Mouse (Mus musculus) brain, embryonic 14.5 days (tissue): ENCODE measurements around the gene Ptpro.

Experiments used
- CTCF ChIP-seq: fragments of 200-500 bp; IDR thresholded peaks from 2 replicates; pipeline ENCODE4 v1.5.1; 2012; ENCODE audit warnings: inconsistent platforms, mild to moderate bottlenecking, moderate library complexity, borderline replicate concordance; ENCODE audit not compliant: insufficient read depth, insufficient read length; ENCODE audit errors: extremely low read depth
- POLR2A ChIP-seq: fragments of 200-500 bp; IDR thresholded peaks from 2 replicates; pipeline ENCODE4 v1.6.1; 2012; ENCODE audit warnings: mild to moderate bottlenecking, inconsistent platforms, borderline replicate concordance; ENCODE audit not compliant: poor library complexity, insufficient read depth, insufficient read length, severe bottlenecking; ENCODE audit errors: extremely low read depth

GRCm38 (mm10) chr6:137490115-137490514 lies 238.0 kb downstream of the Ptpro start:
- TF ChIP-seq CTCF (no peak), POLR2A (no peak)
